Mouse (Mus musculus) stomach, embryonic 15.5 days (tissue): Measurements from ENCODE around the gene H60b. TPM values are rescaled to one million over a fixed set of nuclear protein-coding genes. Genes with fewer than 3 reads are reported as not detected.
"Not testable (repeated sequence)": the region's sequence is repeated elsewhere in the genome, so short reads cannot be mapped to it uniquely, and the experiment has no call there.

Source experiments
- ATAC-seq: fragments of 200-750 bp; cut with Nextera tagmentation; 2 replicates; pipeline ENCODE4 v1.8.0; 2017; ENCODE audit warnings: low read depth, moderate number of reproducible peaks, moderate TSS enrichment; ENCODE audit not compliant: insufficient read depth, low FRiP score
- H3K27ac ChIP-seq: fragments of 300-500 bp; sonication (generic); 2 replicates; pipeline ENCODE4 v1.5.1; 2015; ENCODE audit warnings: mild to moderate bottlenecking, inconsistent platforms
- H3K27me3 ChIP-seq: fragments of 300-500 bp; sonication (generic); replicated peaks from 2 replicates; pipeline ENCODE4 v1.6.1; 2015; ENCODE audit warnings: inconsistent platforms
- H3K36me3 ChIP-seq: fragments of 300-500 bp; sonication (generic); 2 replicates; pipeline ENCODE4 v1.6.1; 2015; ENCODE audit warnings: inconsistent platforms
- H3K4me1 ChIP-seq: fragments of 300-500 bp; sonication (generic); 2 replicates; pipeline ENCODE4 v1.6.1; 2015; ENCODE audit warnings: inconsistent platforms
- H3K4me2 ChIP-seq: fragments of 300-500 bp; sonication (generic); 2 replicates; pipeline ENCODE4 v1.6.1; 2015; ENCODE audit warnings: mild to moderate bottlenecking, inconsistent platforms
- H3K4me3 ChIP-seq: fragments of 300-500 bp; sonication (generic); replicated peaks from 2 replicates; pipeline ENCODE4 v1.5.1; 2015; ENCODE audit warnings: inconsistent platforms
- H3K9ac ChIP-seq: fragments of 300-500 bp; sonication (generic); 2 replicates; pipeline ENCODE4 v1.6.1; 2015; ENCODE audit warnings: inconsistent platforms
- H3K9me3 ChIP-seq: fragments of 300-500 bp; sonication (generic); 2 replicates; pipeline ENCODE4 v1.6.1; 2016; ENCODE audit warnings: inconsistent platforms
- WGBS: fragments of 180-500 bp; shearing (Covaris S2); methylation state at CpG from one replicate; pipeline ENCODE4 v1.1.7; 2015; 5-methylcytosine and 5-hydroxymethylcytosine counted together
- polyA plus RNA-seq: library from polyadenylated mRNA; unstranded; fragments of >200 nt; fragmentation: Nextera tagmentation; extraction: Ambion mirVana; gene quantifications from 2 replicates; pipeline ENCODE4 v1.2.1, GENCODE M21; 2015

H60b gene
- polyA plus RNA-seq, 1 experiment from 2014 or later: 0.98 TPM

DNA sequence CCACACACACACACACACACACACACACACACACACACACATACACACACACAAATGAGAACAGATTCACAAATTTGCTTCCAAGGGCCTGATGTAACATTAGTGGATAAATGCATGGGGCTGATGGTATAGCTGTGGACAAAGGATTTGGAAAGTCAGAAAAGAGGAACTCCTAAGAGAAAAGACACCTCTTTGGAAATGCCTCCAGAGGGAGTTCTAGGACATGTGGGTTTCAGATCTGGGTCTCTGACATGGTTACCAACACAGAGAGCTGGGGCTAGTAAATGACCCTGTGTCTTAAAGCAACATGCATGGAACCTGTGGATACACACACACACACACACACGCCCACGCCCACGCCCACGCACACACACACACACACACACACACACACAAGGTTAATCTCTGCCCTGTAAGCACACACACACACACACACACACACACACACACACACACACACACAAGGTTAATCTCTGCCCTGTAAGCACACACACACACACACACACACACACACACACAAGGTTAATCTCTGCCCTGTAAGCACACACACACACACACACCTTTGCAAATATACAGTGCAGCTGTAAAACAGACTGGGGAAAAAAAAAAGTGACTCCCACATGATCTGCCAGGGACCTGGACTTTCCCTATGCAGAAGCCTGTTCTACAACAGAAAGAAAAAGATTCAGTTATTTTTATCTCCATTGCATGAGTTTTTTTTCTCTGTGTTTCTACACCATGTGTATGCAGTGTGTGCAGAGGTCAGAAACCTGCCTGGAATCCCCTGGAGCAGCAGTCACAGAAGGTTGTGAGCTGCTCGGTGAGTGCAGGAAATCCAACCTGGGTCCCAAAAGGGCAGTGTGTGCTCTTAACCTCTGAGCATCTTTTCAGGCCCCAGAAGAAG lies 14.3 kb downstream of the H60b start:
- H3K4me1 ChIP-seq, H3K27ac ChIP-seq, H3K9ac ChIP-seq, H3K27me3 ChIP-seq, H3K36me3 ChIP-seq, H3K4me3 ChIP-seq, H3K9me3 ChIP-seq: not testable (repeated sequence)
- ATAC-seq: peak; percentile 53; the same call in 1 of the 2 replicates
- WGBS: 64% methylated on average over 3 of the region's 5 CpGs
- H3K4me2 ChIP-seq: peak overlapping the region; percentile 39

DNA sequence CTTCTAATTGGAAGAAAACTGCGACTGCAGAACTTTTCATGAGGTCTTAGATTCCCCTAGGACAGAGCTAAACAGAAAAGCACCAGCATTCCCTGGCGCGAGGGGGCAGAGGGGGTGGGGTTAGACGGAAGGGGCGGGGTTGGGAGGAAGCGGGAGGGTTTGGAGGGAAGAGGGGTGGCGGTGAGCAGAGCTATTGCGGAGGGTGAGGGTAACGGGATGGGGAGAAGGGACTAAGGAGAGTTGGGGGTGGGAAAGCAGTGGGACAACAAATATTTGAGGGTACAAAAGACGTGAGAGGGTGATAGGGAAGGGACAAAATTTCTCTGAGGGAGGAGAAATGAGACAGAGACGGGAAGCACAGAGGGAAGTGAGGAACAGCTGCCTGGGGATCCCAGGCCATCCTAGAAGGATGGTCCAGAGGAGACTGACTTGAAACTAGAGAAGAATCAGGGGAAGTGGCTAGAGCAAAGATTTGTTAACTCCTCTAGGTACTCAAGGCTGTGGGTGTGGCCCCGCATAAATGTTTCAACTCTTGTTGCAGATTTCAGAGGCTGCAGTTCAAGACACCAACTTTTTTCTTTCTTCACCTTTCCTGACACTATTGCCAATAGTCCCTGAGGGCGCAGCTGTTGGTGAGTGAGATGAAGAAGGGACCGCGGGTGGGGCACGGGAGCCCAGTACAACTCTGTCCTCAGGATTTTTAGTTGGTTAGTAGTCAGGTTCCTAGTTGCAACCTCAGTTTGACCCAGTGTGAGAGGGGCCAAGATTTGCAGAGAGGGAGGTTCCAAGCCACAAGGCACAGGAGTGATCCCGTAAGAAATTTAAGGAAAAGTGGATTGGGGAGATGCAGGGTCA lies 15.2 kb downstream of the H60b start:
- not testable (repeated sequence) for H3K9ac ChIP-seq, H3K4me3 ChIP-seq, H3K36me3 ChIP-seq, H3K4me1 ChIP-seq, H3K9me3 ChIP-seq, H3K27me3 ChIP-seq, H3K27ac ChIP-seq
- ATAC-seq: peak; percentile 63
- 15% methylated on average over 11 of the region's 17 CpGs for WGBS
- peak overlapping the region; percentile 39 for H3K4me2 ChIP-seq

DNA sequence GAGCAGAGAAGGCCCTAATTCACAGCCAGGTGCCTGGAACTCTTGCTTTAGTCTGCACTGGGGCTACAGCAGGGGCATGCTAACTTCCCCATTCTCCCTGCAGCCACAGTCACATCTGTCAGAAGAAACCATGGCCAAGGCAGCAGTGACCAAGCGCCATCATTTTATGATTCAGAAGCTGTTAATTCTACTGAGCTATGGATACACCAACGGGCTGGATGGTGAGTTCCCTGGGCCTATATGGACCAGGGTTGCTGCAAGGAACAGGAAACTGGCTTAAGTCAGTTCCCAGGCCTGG lies 15.8 kb downstream of the H60b start:
- not testable (repeated sequence) for H3K4me1 ChIP-seq, H3K4me2 ChIP-seq, H3K4me3 ChIP-seq, ATAC-seq, H3K9me3 ChIP-seq, H3K27ac ChIP-seq, H3K9ac ChIP-seq, H3K36me3 ChIP-seq, H3K27me3 ChIP-seq
- WGBS: 90% methylated on average over 2 of the region's 2 CpGs

DNA sequence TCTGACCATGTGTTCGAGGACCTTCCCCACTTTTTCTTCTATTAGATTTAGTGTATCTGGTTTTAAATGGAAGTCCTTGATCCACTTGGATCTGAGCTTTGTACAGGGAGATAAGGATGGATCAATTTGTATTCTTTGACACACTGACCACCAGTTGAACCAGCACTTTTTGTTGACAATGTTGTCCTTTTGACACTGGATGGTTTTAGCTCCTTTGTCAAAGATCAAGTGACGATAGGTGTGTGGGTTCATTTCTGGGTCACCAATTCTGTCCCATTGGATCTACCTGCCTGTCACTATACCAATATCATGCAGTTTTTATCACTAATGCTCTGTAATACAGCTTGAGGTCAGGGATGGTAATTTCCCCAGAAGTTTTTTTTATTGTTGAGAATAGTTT lies 18.1 kb downstream of the H60b start:
- not testable (repeated sequence) for H3K27ac ChIP-seq, H3K9me3 ChIP-seq, ATAC-seq, H3K4me2 ChIP-seq, H3K4me3 ChIP-seq, H3K36me3 ChIP-seq, H3K27me3 ChIP-seq, H3K4me1 ChIP-seq, H3K9ac ChIP-seq
- 59% methylated on average over 2 of the region's 2 CpGs for WGBS

DNA sequence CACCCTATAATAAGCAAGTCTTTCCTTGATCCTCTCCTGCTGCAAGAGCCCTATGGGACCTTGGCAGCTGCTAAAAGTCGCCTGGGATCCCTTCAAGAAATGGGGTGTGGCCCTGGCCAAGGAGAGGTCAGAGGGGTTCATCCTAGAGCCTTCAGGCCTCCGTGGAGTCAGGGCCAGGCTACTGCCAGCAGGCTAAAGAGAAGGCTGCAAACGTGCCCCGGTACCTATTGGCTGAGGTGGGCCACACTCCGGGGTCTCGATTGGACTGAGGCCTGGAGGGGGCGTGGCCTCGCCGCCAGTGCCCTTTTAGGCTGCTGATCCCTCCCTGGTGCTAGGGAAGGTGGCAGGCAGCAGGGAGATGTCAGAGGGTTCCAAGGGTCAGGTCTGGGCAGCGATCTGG lies 32.6 kb downstream of the H60b start:
- H3K4me2 ChIP-seq, H3K36me3 ChIP-seq, ATAC-seq, H3K9me3 ChIP-seq, H3K4me1 ChIP-seq, H3K27ac ChIP-seq, H3K27me3 ChIP-seq, H3K4me3 ChIP-seq, H3K9ac ChIP-seq: not testable (repeated sequence)
- WGBS: under 1% methylated on average over 9 of the region's 10 CpGs

DNA sequence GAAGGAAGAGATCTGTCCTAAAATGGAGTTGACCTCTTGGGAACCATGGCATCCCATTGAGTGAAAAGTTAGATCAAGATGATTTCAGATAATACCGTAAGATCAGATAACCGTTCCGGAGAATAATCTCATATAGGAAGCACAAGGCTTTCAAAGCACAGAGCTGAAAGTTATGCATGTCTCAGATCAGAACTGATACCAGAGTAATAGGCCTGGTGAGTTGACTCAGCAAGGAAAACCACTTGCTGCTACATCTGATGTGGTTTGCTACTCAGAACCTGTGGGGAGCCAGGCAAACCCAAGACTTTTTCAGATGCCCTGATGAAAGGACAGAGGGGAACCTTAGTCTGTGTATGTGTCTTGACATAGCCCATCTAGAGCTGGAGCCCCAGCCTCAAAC lies 43.0 kb downstream of the H60b start:
- not testable (repeated sequence) for ATAC-seq, H3K27ac ChIP-seq
- WGBS: 81% methylated on average over 2 of the region's 3 CpGs

GRCm38 (mm10) chr10:22202784-22203583 lies 44.6 kb downstream of the H60b start:
- H3K9ac ChIP-seq, H3K4me1 ChIP-seq, H3K27me3 ChIP-seq, H3K4me3 ChIP-seq, H3K27ac ChIP-seq, H3K4me2 ChIP-seq, ATAC-seq, H3K9me3 ChIP-seq, H3K36me3 ChIP-seq: not testable (repeated sequence)
- no CpG with 5 or more reads among the region's 2 CpGs for WGBS

More for the DNA sequence above, 43.0 kb downstream of the H60b start:
- H3K27me3 ChIP-seq, H3K9ac ChIP-seq, H3K36me3 ChIP-seq, H3K9me3 ChIP-seq, H3K4me3 ChIP-seq, H3K4me1 ChIP-seq, H3K4me2 ChIP-seq: not testable (repeated sequence)

DNA sequence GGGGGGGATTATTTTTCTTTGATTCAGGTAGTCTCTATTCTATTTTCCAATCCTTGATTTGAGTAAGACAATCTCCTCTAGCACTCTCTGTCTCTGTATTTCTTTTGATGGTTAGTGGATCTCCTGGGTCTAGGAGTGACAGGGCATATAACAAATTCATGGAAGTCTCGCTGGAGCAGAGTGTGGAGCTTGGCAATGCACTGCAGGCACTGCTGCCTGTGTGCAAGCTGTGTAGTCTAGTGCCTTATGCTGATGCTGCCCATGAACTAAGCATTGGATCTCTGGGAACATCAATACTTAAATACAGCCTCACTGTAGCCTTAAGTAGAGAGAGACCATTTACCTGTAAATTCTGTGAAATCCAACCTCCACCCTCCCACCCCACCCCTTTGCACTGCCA lies 48.1 kb downstream of the H60b start:
- H3K27me3 ChIP-seq, H3K36me3 ChIP-seq, H3K4me3 ChIP-seq, H3K4me2 ChIP-seq, H3K27ac ChIP-seq, H3K9ac ChIP-seq, H3K4me1 ChIP-seq, H3K9me3 ChIP-seq, ATAC-seq: not testable (repeated sequence)
- 58% methylated on average over 1 of the region's 1 CpGs for WGBS

GRCm38 (mm10) chr10:22212012-22212696 lies 53.8 kb downstream of the H60b start:
- peak; percentile 75 for ATAC-seq
- not testable (repeated sequence) for H3K27ac ChIP-seq, H3K4me3 ChIP-seq, H3K4me2 ChIP-seq, H3K27me3 ChIP-seq, H3K9me3 ChIP-seq, H3K36me3 ChIP-seq, H3K9ac ChIP-seq, H3K4me1 ChIP-seq
- 5% methylated on average over 9 of the region's 11 CpGs for WGBS

GRCm38 (mm10) chr10:22223474-22224349 lies 65.3 kb downstream of the H60b start:
- H3K9me3 ChIP-seq, H3K4me1 ChIP-seq, H3K4me3 ChIP-seq, H3K27me3 ChIP-seq, H3K36me3 ChIP-seq, H3K27ac ChIP-seq, H3K9ac ChIP-seq, H3K4me2 ChIP-seq: not testable (repeated sequence)
- ATAC-seq: peak; percentile 53; the same call in 1 of the 2 replicates
- no CpG with 5 or more reads among the region's 7 CpGs for WGBS

DNA sequence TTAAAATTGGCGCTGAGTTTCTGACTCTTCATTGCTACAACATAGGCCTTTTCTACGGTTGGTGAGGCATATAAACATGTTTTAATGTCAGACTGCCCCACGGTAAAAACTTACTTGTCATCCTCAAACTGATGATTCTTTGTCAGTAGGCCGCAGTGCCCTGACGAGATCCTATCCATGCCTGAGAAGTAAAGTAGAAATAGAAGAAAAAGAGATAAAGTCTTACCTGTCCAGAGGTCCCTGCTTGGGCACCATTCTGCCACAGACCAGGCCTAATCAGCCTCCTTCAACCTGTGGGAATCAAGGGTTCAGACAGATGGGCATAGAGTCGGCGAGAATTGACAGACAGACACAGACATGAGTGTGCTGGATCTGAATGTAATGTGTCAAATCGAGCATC lies 106.7 kb downstream of the H60b start:
- Histone ChIP-seq H3K9ac (no peak overlapping the region), H3K4me1 (no peaks in the 10 kb centered on the region), H3K36me3 (no peaks in the 10 kb centered on the region), H3K4me3 (no peak overlapping the region), H3K27ac (no peak overlapping the region), H3K27me3 (no peaks in the 10 kb centered on the region), H3K4me2 (no peak overlapping the region), H3K9me3 (no peaks in the 10 kb centered on the region)
- no peak for ATAC-seq
- 91% methylated on average over 8 of the region's 8 CpGs for WGBS
